Mouse (Mus musculus): ENCODE data around the gene Thsd7b. TPM values are rescaled to one million over a fixed set of nuclear protein-coding genes. Genes with fewer than 3 reads are reported as not detected.

Thsd7b gene
- total RNA-seq, 1 experiment = 0.18 TPM

DNA sequence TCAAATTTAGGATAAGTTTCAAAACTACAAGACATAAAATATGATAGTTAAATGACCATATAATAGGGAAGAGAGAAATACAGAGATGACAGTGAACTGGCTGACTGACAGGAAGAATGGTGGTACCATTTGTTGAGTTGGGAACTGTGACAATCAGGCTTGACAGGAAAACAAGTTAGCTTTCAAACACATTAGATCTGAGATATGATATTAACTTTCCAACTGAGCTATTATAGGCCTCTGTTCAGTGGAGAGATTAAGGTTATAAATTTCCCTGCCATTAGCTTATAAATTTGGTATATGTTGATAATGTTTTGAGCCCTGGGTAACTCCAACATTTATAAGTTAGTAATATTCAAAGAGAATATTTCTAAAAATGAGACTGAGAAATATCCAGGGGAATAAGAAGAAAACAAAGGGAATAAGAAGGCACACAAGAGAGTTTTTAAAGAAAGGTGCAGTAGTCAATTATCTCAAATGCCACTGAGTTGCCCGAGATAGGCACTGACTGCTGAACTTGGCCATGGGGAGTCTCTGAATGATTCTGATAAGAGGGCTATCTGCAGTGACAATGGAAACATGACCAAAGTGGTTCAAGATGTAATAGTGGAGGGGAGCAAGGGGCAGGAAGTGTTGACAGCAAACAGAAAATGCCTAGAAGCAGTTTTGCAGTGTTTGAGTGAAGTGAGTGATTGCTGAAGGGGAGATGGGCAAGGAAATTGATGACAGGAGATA, 839.6 kb downstream of the Thsd7b start:
- no peaks in the 10 kb centered on the region for H3K36me3 ChIP-seq (ENCODE audit: control insufficient read depth, insufficient read depth, low read length, poor library complexity, severe bottlenecking)
- no peak overlapping the region for H3K4me3 ChIP-seq (ENCODE audit: insufficient read depth in 1 of 2, low read depth in 1 of 2, low read length in 2 of 2, poor library complexity in 1 of 2, severe bottlenecking in 1 of 2)
- no peak for DNase-seq (ENCODE audit: low read depth, low spot score)
- no peak for TF ChIP-seq ZC3H11A (IDR thresholded peaks at IDR 0.05; ENCODE audit: borderline replicate concordance, low read depth, low read length)
- TF ChIP-seq CHD2 (IDR thresholded peaks at IDR 0.05; ENCODE audit: low read depth, low read length) = no peak
- TF ChIP-seq MAFK (IDR thresholded peaks at IDR 0.05; ENCODE audit: insufficient read depth, low read depth, low read length) = no peak
- no peak for TF ChIP-seq ZNF384 (IDR thresholded peaks at IDR 0.05; ENCODE audit: low read depth, low read length)
- no peak for TF ChIP-seq HCFC1 (IDR thresholded peaks at IDR 0.05; ENCODE audit: borderline replicate concordance, insufficient read depth, low read length)
- H3K9ac ChIP-seq (ENCODE audit: insufficient read depth, low read depth, low read length, poor library complexity, severe bottlenecking) = no peak overlapping the region
- H3K4me1 ChIP-seq (ENCODE audit: control insufficient read depth in 2 of 2, insufficient read depth in 2 of 2, low read length in 2 of 2, poor library complexity in 1 of 2) = no peaks in the 10 kb centered on the region
- H3K27ac ChIP-seq (ENCODE audit: insufficient read depth, low read depth, low read length, poor library complexity, severe bottlenecking) = no peak overlapping the region
- in situ Hi-C loops (cut with MboI; ENCODE audit: low sequenced_read_pairs in 2 of 2, unreplicated experiment in 2 of 2) = no loop called here
- no peaks in the 10 kb centered on the region for H3K9me3 ChIP-seq (ENCODE audit: control insufficient read depth, insufficient read depth, low read depth, low read length)

DNA sequence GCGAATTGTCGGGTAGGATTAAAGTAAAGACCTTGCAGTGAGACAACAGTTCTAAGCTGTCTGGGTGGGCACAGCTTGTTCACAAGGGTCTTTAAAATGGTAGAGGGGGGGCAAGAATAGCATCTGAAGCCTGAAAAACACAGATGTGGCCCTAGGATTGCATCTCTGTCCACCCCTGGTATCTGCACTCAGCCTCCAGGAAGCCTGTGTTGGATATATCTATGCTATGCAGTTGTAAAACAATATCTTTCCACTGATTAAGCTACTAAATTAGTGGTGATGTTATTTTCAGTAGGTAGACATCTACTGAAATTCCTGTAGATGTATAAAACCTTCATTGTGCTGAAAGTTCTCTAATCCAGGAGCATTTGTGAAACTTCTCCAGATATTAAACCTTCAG, 840.4 kb downstream of the Thsd7b start:
- Histone ChIP-seq H3K9me3 (ENCODE audit: control insufficient read depth, insufficient read depth, low read depth, low read length) (no peaks in the 10 kb centered on the region), H3K4me1 (ENCODE audit: control insufficient read depth in 2 of 2, insufficient read depth in 2 of 2, low read length in 2 of 2, poor library complexity in 1 of 2) (no peaks in the 10 kb centered on the region), H3K4me3 (ENCODE audit: insufficient read depth in 1 of 2, low read depth in 1 of 2, low read length in 2 of 2, poor library complexity in 1 of 2, severe bottlenecking in 1 of 2) (no peak overlapping the region), H3K27ac (ENCODE audit: insufficient read depth, low read depth, low read length, poor library complexity, severe bottlenecking) (no peak overlapping the region), H3K9ac (ENCODE audit: insufficient read depth, low read depth, low read length, poor library complexity, severe bottlenecking) (no peak overlapping the region), H3K36me3 (ENCODE audit: control insufficient read depth, insufficient read depth, low read length, poor library complexity, severe bottlenecking) (no peaks in the 10 kb centered on the region)
- TF ChIP-seq ZC3H11A (IDR thresholded peaks at IDR 0.05; ENCODE audit: borderline replicate concordance, low read depth, low read length) (no peak), CHD2 (IDR thresholded peaks at IDR 0.05; ENCODE audit: low read depth, low read length) (no peak), HCFC1 (IDR thresholded peaks at IDR 0.05; ENCODE audit: borderline replicate concordance, insufficient read depth, low read length) (no peak), ZNF384 (IDR thresholded peaks at IDR 0.05; ENCODE audit: low read depth, low read length) (no peak), MAFK (IDR thresholded peaks at IDR 0.05; ENCODE audit: insufficient read depth, low read depth, low read length) (no peak)
- DNase-seq (ENCODE audit: low read depth, low spot score) = no peak
- in situ Hi-C loops (cut with MboI; ENCODE audit: low sequenced_read_pairs in 2 of 2, unreplicated experiment in 2 of 2) = no loop called here

DNA sequence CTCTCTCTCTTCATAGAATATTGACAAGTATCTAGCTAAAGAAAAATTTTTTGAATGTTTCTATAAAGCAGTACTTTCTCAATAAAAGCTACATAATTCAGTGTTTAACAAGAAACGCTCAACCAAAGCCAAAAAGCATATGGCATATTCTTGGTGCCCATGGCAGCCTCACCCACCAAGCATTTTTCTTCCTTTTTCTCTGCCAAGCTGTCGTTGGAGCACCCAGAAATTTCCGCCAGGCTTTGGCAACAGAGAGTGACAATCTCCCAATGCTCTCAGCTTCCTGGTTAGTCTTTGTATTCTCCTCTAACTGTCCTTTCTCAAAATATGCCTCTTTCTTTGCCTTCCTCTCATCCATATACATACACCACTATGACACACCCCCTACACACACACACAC, 857.8 kb downstream of the Thsd7b start:
- DNase-seq (ENCODE audit: low read depth, low spot score) = no peak
- no peaks in the 10 kb centered on the region for H3K9me3 ChIP-seq (ENCODE audit: control insufficient read depth, insufficient read depth, low read depth, low read length)
- no peak overlapping the region for H3K27ac ChIP-seq (ENCODE audit: insufficient read depth, low read depth, low read length, poor library complexity, severe bottlenecking)
- H3K4me3 ChIP-seq (ENCODE audit: insufficient read depth in 1 of 2, low read depth in 1 of 2, low read length in 2 of 2, poor library complexity in 1 of 2, severe bottlenecking in 1 of 2) = no peak overlapping the region
- in situ Hi-C loops (cut with MboI; ENCODE audit: low sequenced_read_pairs in 2 of 2, unreplicated experiment in 2 of 2) = no loop called here
- TF ChIP-seq MAFK (IDR thresholded peaks at IDR 0.05; ENCODE audit: insufficient read depth, low read depth, low read length) (no peak), CHD2 (IDR thresholded peaks at IDR 0.05; ENCODE audit: low read depth, low read length) (no peak), HCFC1 (IDR thresholded peaks at IDR 0.05; ENCODE audit: borderline replicate concordance, insufficient read depth, low read length) (no peak), ZNF384 (IDR thresholded peaks at IDR 0.05; ENCODE audit: low read depth, low read length) (no peak), ZC3H11A (IDR thresholded peaks at IDR 0.05; ENCODE audit: borderline replicate concordance, low read depth, low read length) (no peak)
- no peaks in the 10 kb centered on the region for H3K36me3 ChIP-seq (ENCODE audit: control insufficient read depth, insufficient read depth, low read length, poor library complexity, severe bottlenecking)
- H3K9ac ChIP-seq (ENCODE audit: insufficient read depth, low read depth, low read length, poor library complexity, severe bottlenecking) = no peak overlapping the region
- no peaks in the 10 kb centered on the region for H3K4me1 ChIP-seq (ENCODE audit: control insufficient read depth in 2 of 2, insufficient read depth in 2 of 2, low read length in 2 of 2, poor library complexity in 1 of 2)

DNA sequence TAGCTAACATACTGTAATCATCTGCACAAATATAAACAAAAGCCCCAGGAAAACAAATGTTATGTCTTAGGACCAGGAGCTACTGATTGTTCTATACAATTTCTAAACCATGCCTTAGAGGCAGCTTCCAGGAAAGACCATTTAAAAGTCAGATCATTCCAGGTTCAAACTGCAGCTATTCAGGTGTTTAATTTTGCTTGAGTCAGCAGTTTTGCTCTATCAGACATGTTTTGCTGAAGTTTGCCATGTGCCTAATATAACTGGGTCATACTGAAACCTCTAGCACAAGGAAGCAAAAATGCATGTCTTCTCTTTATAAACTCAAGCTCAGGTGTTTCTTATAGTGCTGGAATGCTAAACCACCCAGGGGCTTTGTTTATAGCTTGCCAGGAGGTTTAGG, 893.1 kb downstream of the Thsd7b start:
- TF ChIP-seq ZNF384 (IDR thresholded peaks at IDR 0.05; ENCODE audit: low read depth, low read length) (no peak), ZC3H11A (IDR thresholded peaks at IDR 0.05; ENCODE audit: borderline replicate concordance, low read depth, low read length) (no peak), CHD2 (IDR thresholded peaks at IDR 0.05; ENCODE audit: low read depth, low read length) (no peak), MAFK (IDR thresholded peaks at IDR 0.05; ENCODE audit: insufficient read depth, low read depth, low read length) (peak; percentile 89), HCFC1 (IDR thresholded peaks at IDR 0.05; ENCODE audit: borderline replicate concordance, insufficient read depth, low read length) (no peak)
- Histone ChIP-seq H3K36me3 (ENCODE audit: control insufficient read depth, insufficient read depth, low read length, poor library complexity, severe bottlenecking) (no peaks in the 10 kb centered on the region), H3K4me1 (ENCODE audit: control insufficient read depth in 2 of 2, insufficient read depth in 2 of 2, low read length in 2 of 2, poor library complexity in 1 of 2) (no peaks in the 10 kb centered on the region), H3K9me3 (ENCODE audit: control insufficient read depth, insufficient read depth, low read depth, low read length) (no peaks in the 10 kb centered on the region), H3K9ac (ENCODE audit: insufficient read depth, low read depth, low read length, poor library complexity, severe bottlenecking) (no peak overlapping the region), H3K27ac (ENCODE audit: insufficient read depth, low read depth, low read length, poor library complexity, severe bottlenecking) (no peak overlapping the region), H3K4me3 (ENCODE audit: insufficient read depth in 1 of 2, low read depth in 1 of 2, low read length in 2 of 2, poor library complexity in 1 of 2, severe bottlenecking in 1 of 2) (no peak overlapping the region)
- no peak for DNase-seq (ENCODE audit: low read depth, low spot score)
- in situ Hi-C loops (cut with MboI; ENCODE audit: low sequenced_read_pairs in 2 of 2, unreplicated experiment in 2 of 2) = loop anchor here in 1 of 2 experiments (25.0 kb wide), 1 partner anchor 196 kb away; no protein-coding TSS in a partner anchor

Measured in ES-E14 (cell line).